Mouse (Mus musculus) stomach, postnatal 0 days (tissue): Measurements from ENCODE around the gene Pacs2.

Experiments used
- CTCF ChIP-seq: IDR thresholded peaks from 2 replicates; pipeline ENCODE4 v1.5.1; 2016; ENCODE audit warnings: antibody characterized with exemption, low read depth, mild to moderate bottlenecking, moderate library complexity
- EP300 ChIP-seq: optimal IDR thresholded peaks from 2 replicates; pipeline ENCODE3; 2016; ENCODE audit warnings: antibody characterized with exemption

- TF ChIP-seq EP300 = no peak
- peak; percentile 61 for TF ChIP-seq CTCF
These were observed 11.6 kb upstream of the Pacs2 start for GRCm38 (mm10) chr12:113002667-113003066.
